Mouse (Mus musculus): ENCODE results near the gene Cdh9. TPM values are rescaled to one million over a fixed set of nuclear protein-coding genes. Genes with fewer than 3 reads are reported as not detected.

The Cdh9 gene
- 3.5 and 3.6 TPM in 2 replicates for polyA plus RNA-seq (2015; fragmentation: Nextera tagmentation; extraction: Ambion mirVana)

DNA sequence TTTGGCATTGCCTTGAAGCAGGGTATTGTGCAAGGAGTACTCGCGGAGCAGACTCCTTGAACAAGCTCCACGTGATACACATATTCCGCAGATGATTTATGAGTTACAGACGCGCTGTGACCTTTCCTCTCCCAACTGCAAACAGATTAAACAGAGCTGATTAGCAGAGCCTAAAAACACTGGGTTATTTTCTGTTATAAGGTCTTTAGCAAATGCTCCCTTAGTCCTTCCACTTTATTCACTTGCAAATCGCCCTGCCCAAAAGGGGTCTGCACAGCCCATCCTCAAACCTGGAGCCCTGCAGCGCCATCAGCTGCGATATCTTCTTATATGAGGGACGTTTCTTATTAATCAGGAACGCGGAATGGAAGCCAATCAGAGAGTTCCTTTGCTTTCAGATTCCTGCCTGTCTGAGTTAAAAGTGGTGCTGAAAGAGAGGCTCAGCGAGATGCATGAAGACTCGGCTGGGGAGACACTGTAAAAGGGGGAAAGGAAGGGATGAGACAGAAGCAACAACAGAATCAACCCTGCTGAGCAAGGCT lies at the start of gene Cdh9:
TSS of gene Cdh9 (plus strand) at position 287 of the 542 bp plus-strand sequence.
- H3K9ac ChIP-seq: peak within 1 kb of the TSS; percentile 68
- peak within 1 kb of the TSS; percentile 44; the same call in 1 of the 2 replicates for H3K27ac ChIP-seq
- H3K4me1 ChIP-seq (replicated peaks): 0 out of 2 replicates have a peak, but pooled peaks cover 3% of the 10 kb centered on the region
- H3K4me3 ChIP-seq: peak within 1 kb of the TSS; percentile 44
- H3K27me3 ChIP-seq: no peaks in the 10 kb centered on the region
- H3K36me3 ChIP-seq: no peaks in the 10 kb centered on the region
- H3K9me3 ChIP-seq: no peaks in the 10 kb centered on the region
- 2% methylated on average over 14 of the region's 14 CpGs for WGBS
- H3K4me2 ChIP-seq: peak within 1 kb of the TSS; percentile 61
- peak; percentile 82 for ATAC-seq (ENCODE audit: low FRiP score)

DNA sequence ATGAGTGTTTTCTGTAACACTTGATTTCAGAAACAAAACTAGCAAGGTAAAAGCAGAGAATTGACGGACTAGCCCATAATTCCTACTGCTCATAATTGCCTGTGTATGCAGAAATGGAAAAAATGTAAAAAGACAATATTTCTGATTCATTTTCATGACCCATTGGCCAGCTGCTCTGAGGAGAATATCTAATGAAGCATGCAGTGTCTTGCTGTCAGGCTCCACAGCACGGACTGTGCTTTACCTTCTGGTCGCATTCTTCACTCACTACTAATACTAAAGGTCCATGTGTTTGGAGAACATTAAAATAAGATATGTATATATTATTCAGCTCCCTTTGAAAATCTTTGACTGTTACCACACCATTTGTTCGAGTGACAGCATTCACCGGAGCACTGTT lies 49.5 kb upstream of the Cdh9 start:
- no peak overlapping the region for H3K4me2 ChIP-seq
- 70% methylated on average over 5 of the region's 5 CpGs for WGBS
- no peak overlapping the region for H3K4me3 ChIP-seq
- H3K27ac ChIP-seq: no peak overlapping the region
- H3K9ac ChIP-seq: no peak overlapping the region
- H3K9me3 ChIP-seq: no peaks in the 10 kb centered on the region
- ATAC-seq (ENCODE audit: low FRiP score): no peak
- H3K27me3 ChIP-seq: no peaks in the 10 kb centered on the region
- no peaks in the 10 kb centered on the region for H3K36me3 ChIP-seq
- H3K4me1 ChIP-seq (replicated peaks): no peaks in the 10 kb centered on the region

DNA sequence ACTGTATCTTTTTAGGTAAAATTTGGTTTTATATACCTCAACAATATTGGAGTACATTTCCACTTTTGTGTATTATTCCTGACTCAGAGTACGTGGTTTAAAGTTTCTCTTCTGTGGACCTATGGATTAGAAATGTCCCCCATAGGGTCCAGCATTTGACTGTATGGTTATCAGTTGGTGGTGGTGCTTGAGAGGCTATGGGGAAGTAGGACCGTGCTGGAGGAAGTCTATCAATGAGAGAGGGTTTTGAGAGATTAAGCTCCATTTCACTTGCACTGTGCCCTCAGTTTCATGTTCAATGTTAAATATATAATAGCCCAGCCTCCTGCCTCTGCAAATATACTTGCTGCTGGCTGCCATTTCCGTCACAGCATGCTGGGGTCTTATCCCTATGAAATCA lies 28.7 kb upstream of the Cdh9 start:
- no peak for ATAC-seq (ENCODE audit: low FRiP score)
- 82% methylated on average over 3 of the region's 3 CpGs for WGBS

DNA sequence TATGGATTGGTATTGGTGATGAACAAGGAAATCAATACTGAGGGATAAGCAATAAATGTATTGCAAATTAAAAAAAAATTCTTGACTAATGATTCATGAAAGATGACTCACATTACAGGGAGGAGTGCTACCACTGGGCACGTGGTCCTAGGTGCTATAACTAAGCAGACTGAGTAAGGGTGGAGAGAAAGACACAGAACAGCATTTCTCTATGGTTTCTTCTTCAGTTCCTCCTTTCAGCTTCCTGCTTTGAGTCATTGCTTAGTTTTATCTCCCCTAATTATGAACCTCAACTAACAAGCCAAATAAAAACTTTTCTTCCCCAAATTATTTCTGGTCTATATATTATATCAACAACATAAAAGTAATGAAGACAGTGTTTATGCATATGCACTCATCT lies 26.2 kb upstream of the Cdh9 start:
- no peaks in the 10 kb centered on the region for H3K27me3 ChIP-seq
- WGBS: 53% methylated on average over 1 of the region's 1 CpGs
- no peak overlapping the region for H3K27ac ChIP-seq
- no peaks in the 10 kb centered on the region for H3K9me3 ChIP-seq
- H3K4me1 ChIP-seq (replicated peaks): no peaks in the 10 kb centered on the region
- H3K4me2 ChIP-seq: no peak overlapping the region
- no peak overlapping the region for H3K4me3 ChIP-seq
- no peak overlapping the region for H3K9ac ChIP-seq
- no peaks in the 10 kb centered on the region for H3K36me3 ChIP-seq
- ATAC-seq (ENCODE audit: low FRiP score): no peak

More for the DNA sequence above, 28.7 kb upstream of the Cdh9 start:
- Histone ChIP-seq H3K36me3 (no peaks in the 10 kb centered on the region), H3K4me2 (no peak overlapping the region), H3K27ac (no peak overlapping the region), H3K4me3 (no peak overlapping the region), H3K27me3 (no peaks in the 10 kb centered on the region), H3K9me3 (no peaks in the 10 kb centered on the region), H3K9ac (no peak overlapping the region), H3K4me1 (replicated peaks) (no peaks in the 10 kb centered on the region)

DNA sequence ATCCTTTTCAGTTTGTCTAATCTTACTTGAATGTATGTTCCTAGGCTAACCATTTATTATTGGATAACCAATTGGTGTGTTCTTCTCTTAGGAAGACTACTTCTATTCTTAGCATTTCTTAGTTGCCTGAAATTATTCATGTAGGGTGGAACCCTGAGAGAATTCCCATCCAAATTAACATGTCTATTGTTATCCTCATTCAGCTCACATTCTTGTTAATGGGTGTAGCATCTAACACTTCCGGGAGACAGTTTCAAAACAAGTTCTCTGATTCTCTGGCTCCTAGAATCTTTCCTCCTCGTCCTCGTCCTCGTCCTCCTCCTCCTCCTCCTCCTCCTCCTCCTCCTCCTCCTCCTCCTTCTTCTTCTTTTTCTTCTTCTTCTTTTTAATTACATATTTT lies 10.5 kb downstream of the Cdh9 start:
- no peaks in the 10 kb centered on the region for H3K36me3 ChIP-seq

DNA sequence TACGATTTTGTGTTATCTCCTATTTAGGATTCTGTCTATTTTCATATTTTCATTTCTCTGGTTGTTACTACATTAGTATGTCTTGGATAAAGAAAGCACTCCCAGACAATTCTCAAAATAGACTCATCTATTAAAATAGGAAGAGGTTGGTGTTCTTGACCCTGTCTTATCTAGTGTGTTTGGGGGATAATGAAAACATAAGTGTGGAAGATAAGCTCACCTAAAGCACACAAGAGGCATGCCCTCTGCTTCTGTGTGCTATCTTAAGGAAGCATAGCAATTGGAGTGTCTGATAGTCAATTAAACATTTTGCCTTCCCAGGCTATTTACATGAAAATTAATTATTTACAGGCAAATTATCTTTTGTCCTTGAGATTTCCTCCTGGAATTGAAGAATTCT lies 18.1 kb downstream of the Cdh9 start:
- ATAC-seq (ENCODE audit: low FRiP score): no peak
- H3K27ac ChIP-seq: no peak overlapping the region
- H3K4me3 ChIP-seq: no peak overlapping the region
- H3K9me3 ChIP-seq: no peaks in the 10 kb centered on the region
- H3K36me3 ChIP-seq: no peaks in the 10 kb centered on the region
- no peak overlapping the region for H3K4me2 ChIP-seq
- H3K9ac ChIP-seq: no peak overlapping the region
- no peaks in the 10 kb centered on the region for H3K4me1 ChIP-seq (replicated peaks)
- 81% methylated on average over 1 of the region's 1 CpGs for WGBS
- H3K27me3 ChIP-seq: no peaks in the 10 kb centered on the region

More for the DNA sequence above, 10.5 kb downstream of the Cdh9 start:
- Histone ChIP-seq H3K9me3 (no peaks in the 10 kb centered on the region), H3K27ac (no peak overlapping the region), H3K4me3 (no peak overlapping the region), H3K4me1 (replicated peaks) (no peaks in the 10 kb centered on the region), H3K27me3 (no peaks in the 10 kb centered on the region), H3K4me2 (no peak overlapping the region), H3K9ac (no peak overlapping the region)
- WGBS: 77% methylated on average over 4 of the region's 4 CpGs
- no peak for ATAC-seq (ENCODE audit: low FRiP score)

DNA sequence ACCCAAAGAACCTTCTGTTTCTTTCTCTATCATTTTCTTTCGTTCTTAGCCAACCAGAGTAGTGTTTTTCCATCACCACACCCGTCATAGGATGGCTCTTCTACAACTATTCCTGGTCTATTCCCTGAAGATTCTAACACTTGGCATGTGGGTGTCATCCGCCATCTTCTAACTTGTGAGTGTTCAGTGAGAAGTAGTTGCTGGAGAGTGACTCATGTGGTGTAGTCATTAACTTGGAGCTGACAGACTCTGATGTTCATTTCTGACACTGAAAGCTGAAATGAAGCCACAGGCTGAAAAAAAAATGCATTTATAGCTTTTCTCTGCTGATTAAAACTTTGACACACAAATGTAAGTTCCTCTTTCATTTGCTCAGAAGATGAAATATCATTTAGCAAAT lies 34.7 kb downstream of the Cdh9 start:
- Histone ChIP-seq H3K9ac (no peak overlapping the region), H3K27ac (no peak overlapping the region), H3K4me1 (replicated peaks) (no peaks in the 10 kb centered on the region), H3K4me2 (no peak overlapping the region), H3K9me3 (no peaks in the 10 kb centered on the region), H3K4me3 (no peak overlapping the region), H3K36me3 (no peaks in the 10 kb centered on the region), H3K27me3 (no peaks in the 10 kb centered on the region)
- ATAC-seq (ENCODE audit: low FRiP score): no peak
- WGBS: 85% methylated on average over 3 of the region's 3 CpGs

DNA sequence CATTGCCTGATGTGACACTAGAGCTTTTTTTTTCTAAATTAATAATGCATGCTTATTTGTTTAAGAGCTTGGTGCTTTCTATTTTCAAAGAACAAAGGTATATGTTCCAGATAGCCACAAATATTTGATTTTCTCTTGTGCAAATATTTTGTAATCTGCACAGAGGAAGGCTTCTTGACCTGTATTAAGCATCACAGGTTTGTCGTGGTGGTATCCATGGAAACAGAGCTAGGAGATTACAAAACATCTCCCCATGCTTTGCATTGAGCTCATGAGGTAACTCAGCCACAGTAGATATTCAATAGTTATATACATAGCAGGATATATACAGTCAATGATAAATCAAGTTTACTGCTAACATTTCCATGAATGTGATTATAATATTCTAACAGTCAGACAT lies 56.0 kb downstream of the Cdh9 start:
- Histone ChIP-seq H3K36me3 (0 out of 2 replicates have a peak, but pooled peaks cover 3% of the 10 kb centered on the region), H3K4me2 (no peak overlapping the region), H3K9me3 (no peaks in the 10 kb centered on the region), H3K4me3 (no peak overlapping the region), H3K27ac (no peak overlapping the region), H3K27me3 (no peaks in the 10 kb centered on the region), H3K9ac (no peak overlapping the region), H3K4me1 (replicated peaks) (no peaks in the 10 kb centered on the region)
- 51% methylated on average over 1 of the region's 1 CpGs for WGBS
- ATAC-seq (ENCODE audit: low FRiP score): no peak

DNA sequence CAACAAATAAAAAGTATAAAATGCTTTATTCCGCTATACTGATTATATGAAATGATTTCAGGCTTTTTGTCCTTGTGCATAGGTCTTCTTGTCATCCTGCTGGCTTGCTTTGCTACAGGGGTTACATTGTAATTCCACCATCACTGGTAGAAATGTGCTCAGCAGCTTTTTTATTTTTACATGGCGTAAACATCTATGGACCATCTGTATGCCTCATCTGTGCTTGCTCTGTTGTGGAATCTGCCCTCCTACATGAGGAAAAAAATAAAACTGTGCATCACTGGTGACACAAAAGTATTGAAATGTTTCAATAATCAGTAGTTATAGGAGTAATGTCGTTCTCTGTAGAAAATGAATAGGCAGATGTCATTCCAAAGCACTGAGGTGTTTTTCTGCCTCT lies 64.3 kb downstream of the Cdh9 start:
- no peak overlapping the region for H3K27ac ChIP-seq
- no peak overlapping the region for H3K4me2 ChIP-seq
- H3K4me1 ChIP-seq (replicated peaks): no peaks in the 10 kb centered on the region
- 87% methylated on average over 3 of the region's 3 CpGs for WGBS
- no peaks in the 10 kb centered on the region for H3K27me3 ChIP-seq
- no peaks in the 10 kb centered on the region for H3K36me3 ChIP-seq
- H3K9ac ChIP-seq: no peak overlapping the region
- H3K4me3 ChIP-seq: no peak overlapping the region
- no peak for ATAC-seq (ENCODE audit: low FRiP score)
- H3K9me3 ChIP-seq: no peaks in the 10 kb centered on the region

DNA sequence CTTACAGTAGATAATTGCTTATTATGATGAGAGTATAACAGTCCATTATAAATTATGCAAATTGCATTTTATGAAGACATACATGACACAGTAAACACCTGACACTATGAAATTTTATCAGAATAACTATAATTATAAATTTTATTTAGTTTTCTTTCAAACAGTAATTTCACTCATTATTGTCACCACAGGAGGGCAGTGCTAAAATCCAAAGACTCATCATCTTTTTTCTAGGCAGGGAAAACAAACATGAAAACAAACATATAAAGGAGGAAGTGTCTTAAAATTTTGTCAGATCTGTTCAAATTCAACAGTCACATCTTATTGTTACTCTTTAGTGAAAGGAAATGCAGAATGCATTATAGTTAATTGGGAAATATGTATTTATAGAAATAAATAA lies 72.7 kb downstream of the Cdh9 start:
- Histone ChIP-seq H3K4me1 (replicated peaks) (no peaks in the 10 kb centered on the region), H3K9me3 (no peaks in the 10 kb centered on the region), H3K4me2 (no peak overlapping the region), H3K27me3 (no peaks in the 10 kb centered on the region), H3K9ac (no peak overlapping the region), H3K36me3 (no peaks in the 10 kb centered on the region), H3K4me3 (no peak overlapping the region), H3K27ac (no peak overlapping the region)
- no peak for ATAC-seq (ENCODE audit: low FRiP score)

DNA sequence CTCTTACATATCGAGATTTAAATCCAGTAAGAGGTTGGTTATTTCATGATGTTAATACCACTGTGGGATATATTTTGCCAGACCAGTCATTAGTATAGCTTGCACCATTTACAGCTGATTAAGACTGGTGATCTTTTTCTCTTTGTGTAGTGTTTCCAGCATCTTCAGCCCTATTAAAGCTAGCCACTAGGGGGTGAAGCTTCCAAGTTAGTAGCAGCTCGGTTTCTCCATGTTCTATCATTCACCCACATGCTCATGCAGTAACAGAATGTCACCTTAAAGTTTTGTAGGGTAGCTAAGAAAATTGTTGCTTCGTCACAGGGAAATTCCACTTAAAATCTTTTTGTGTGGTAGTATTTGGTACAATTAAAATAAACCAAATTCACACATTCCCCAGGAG lies 82.2 kb downstream of the Cdh9 start:
- Histone ChIP-seq H3K27ac (no peak overlapping the region), H3K9ac (no peak overlapping the region), H3K4me3 (no peak overlapping the region), H3K27me3 (no peaks in the 10 kb centered on the region), H3K9me3 (no peaks in the 10 kb centered on the region), H3K36me3 (no peaks in the 10 kb centered on the region), H3K4me2 (no peak overlapping the region), H3K4me1 (replicated peaks) (no peaks in the 10 kb centered on the region)
- no peak for ATAC-seq (ENCODE audit: low FRiP score)
- 77% methylated on average over 3 of the region's 3 CpGs for WGBS

DNA sequence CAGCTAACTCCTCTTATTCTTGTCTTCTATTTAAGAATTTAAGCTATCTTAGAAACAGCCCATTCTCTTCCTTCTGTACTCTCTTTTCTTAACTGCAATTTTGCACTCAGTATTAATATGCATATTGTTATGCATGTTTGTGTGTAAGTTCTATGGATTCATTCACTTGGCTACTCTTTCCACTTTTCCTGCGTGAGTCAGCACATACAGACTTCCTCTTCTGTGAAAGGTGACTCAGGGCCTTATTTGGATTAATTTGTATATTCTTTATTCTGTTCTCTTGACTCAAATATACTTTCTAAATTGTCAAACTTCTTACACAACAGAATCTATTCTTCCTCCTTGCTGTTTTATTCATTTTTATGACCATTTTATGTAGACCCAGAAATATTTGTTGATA lies 85.5 kb downstream of the Cdh9 start:
- no peak overlapping the region for H3K9ac ChIP-seq
- WGBS: 89% methylated on average over 1 of the region's 1 CpGs
- no peaks in the 10 kb centered on the region for H3K27me3 ChIP-seq
- H3K4me2 ChIP-seq: no peak overlapping the region
- H3K36me3 ChIP-seq: no peaks in the 10 kb centered on the region
- no peak overlapping the region for H3K4me3 ChIP-seq
- H3K4me1 ChIP-seq (replicated peaks): no peaks in the 10 kb centered on the region
- no peak for ATAC-seq (ENCODE audit: low FRiP score)
- H3K9me3 ChIP-seq: no peaks in the 10 kb centered on the region
- H3K27ac ChIP-seq: no peak overlapping the region

DNA sequence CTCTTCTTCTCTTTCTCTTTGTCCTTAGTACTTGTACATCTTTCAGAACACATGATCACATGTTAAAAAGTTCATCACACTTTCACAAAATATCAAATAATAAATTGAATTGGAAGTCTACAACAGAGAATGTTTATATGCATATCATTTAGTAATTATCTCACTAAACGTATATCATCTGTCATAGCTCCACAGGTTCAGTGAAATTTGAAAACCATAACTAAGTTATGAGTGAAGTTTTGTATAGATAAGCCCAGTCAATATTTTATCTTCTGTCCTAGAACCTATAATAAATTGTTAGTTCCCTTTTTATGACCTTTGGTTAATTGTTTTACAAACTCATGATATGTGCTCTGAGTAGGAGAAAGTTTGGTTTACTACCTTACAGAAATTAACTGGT lies 106.2 kb downstream of the Cdh9 start:
- 89% methylated on average over 1 of the region's 1 CpGs for WGBS
- H3K4me2 ChIP-seq: no peak overlapping the region
- no peak overlapping the region for H3K9ac ChIP-seq
- no peaks in the 10 kb centered on the region for H3K36me3 ChIP-seq
- H3K4me1 ChIP-seq (replicated peaks): no peaks in the 10 kb centered on the region
- no peak overlapping the region for H3K4me3 ChIP-seq
- no peaks in the 10 kb centered on the region for H3K27me3 ChIP-seq
- H3K27ac ChIP-seq: no peak overlapping the region
- ATAC-seq (ENCODE audit: low FRiP score): no peak
- no peaks in the 10 kb centered on the region for H3K9me3 ChIP-seq
